In the genomic region with DNA sequence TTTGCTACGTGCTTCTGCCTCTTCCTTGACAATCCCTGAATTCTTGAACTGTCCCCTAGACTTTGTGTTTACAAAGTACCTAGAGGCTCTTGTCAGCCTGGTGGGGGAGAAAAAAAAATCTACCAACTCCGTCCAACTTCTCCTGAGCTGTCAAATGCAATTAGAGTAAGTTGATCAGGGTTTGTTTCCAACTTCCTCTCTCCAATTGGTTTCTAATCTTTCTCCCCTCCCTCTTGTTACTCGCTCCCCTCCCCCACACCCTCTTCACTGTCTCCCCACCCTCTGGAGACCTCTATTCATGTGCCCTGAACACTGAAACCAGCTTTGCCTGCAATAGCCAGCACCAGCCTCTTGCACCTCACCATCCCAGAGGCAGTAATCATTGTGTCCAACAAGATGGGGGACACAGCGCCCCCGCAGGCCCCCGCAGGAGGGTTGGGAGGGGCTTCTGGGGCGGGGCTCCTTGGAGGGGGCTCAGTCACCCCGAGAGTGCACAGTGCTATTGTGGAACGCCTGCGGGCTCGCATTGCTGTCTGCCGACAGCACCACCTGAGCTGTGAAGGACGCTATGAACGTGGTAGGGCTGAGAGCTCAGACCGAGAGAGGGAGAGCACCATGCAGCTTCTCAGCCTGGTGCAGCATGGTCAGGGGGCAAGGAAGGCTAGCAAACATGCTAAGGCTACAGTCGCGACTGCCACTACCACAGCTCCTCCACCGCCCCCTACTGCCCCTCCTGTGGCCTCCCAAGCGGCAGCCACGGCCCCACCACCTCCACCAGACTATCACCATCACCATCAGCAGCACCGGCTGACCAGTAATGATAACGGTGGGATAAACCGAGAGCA, we compare ENCODE assay signal across 7 mouse cellular contexts. TPM values are rescaled to one million over a fixed set of nuclear protein-coding genes. Genes with fewer than 3 reads are reported as not detected.
DNase-seq lines count a peak whose midpoint lies in the region; ATAC-seq and TF ChIP-seq lines count a peak whose summit lies in the region.

A gene (plus strand): TSS at position 290 of the 845 bp plus-strand sequence.

- peak within 1 kb of the TSS; percentile 53 for H3K9ac ChIP-seq in intestine, embryonic 14.5 days (ENCODE audit: low read length)
- H3K9ac ChIP-seq in limb, embryonic 14.5 days (ENCODE audit: low read depth, low read length, severe bottlenecking) = peak within 1 kb of the TSS; percentile 63
- H3K9ac ChIP-seq in midbrain, embryonic 15.5 days = peak within 1 kb of the TSS; percentile 64

- WGBS in intestine, embryonic 14.5 days = under 1% methylated on average over 23 of the region's 23 CpGs
- 0% methylated on average over 23 of the region's 23 CpGs for WGBS in limb, embryonic 14.5 days
- 0% methylated on average over 23 of the region's 23 CpGs for WGBS in midbrain, embryonic 15.5 days

- no peaks in the 10 kb centered on the region for H3K9me3 ChIP-seq in intestine, embryonic 14.5 days (ENCODE audit: control insufficient read depth, low read length)
- no peaks in the 10 kb centered on the region for H3K9me3 ChIP-seq in limb, embryonic 14.5 days (ENCODE audit: control insufficient read depth, low read length)
- H3K9me3 ChIP-seq in midbrain, embryonic 15.5 days = no peaks in the 10 kb centered on the region

- H3K27ac ChIP-seq in intestine, embryonic 14.5 days (ENCODE audit: low read depth) = peak within 1 kb of the TSS; percentile 54
- peak within 1 kb of the TSS; percentile 77 for H3K27ac ChIP-seq in limb, embryonic 14.5 days (replicated peaks; ENCODE audit: low read depth, low read length)
- peak within 1 kb of the TSS; percentile 66 for H3K27ac ChIP-seq in midbrain, embryonic 15.5 days

- no peaks in the 10 kb centered on the region for H3K27me3 ChIP-seq in intestine, embryonic 14.5 days (replicated peaks; ENCODE audit: control insufficient read depth, insufficient read depth, low read length)
- no peaks in the 10 kb centered on the region for H3K27me3 ChIP-seq in limb, embryonic 14.5 days (ENCODE audit: control insufficient read depth, insufficient read depth, low read length)
- H3K27me3 ChIP-seq in midbrain, embryonic 15.5 days (replicated peaks) = no peaks in the 10 kb centered on the region

- ATAC-seq in intestine, embryonic 14.5 days (replicated peaks; ENCODE audit: low FRiP score, low TSS enrichment, low read depth) = peak; percentile 67
- peak; percentile 54 for ATAC-seq in limb, embryonic 14.5 days (ENCODE audit: low FRiP score, low read depth)
- peak; percentile 78 for ATAC-seq in midbrain, embryonic 15.5 days (replicated peaks)

- H3K4me2 ChIP-seq in intestine, embryonic 14.5 days (ENCODE audit: low read length) = peak within 1 kb of the TSS; percentile 98
- peak within 1 kb of the TSS; percentile 96 for H3K4me2 ChIP-seq in limb, embryonic 14.5 days (replicated peaks; ENCODE audit: low read depth, low read length, severe bottlenecking)
- peak within 1 kb of the TSS; percentile 89 for H3K4me2 ChIP-seq in midbrain, embryonic 15.5 days

- H3K36me3 ChIP-seq in intestine, embryonic 14.5 days (ENCODE audit: control insufficient read depth, insufficient read depth, low read length) = no peaks in the 10 kb centered on the region
- no peaks in the 10 kb centered on the region for H3K36me3 ChIP-seq in limb, embryonic 14.5 days (ENCODE audit: control insufficient read depth, insufficient read depth, low read length)
- no peaks in the 10 kb centered on the region for H3K36me3 ChIP-seq in midbrain, embryonic 15.5 days (replicated peaks)

- H3K4me3 ChIP-seq in intestine, embryonic 14.5 days (ENCODE audit: low read depth, low read length) = peak within 1 kb of the TSS; percentile 46
- peak within 1 kb of the TSS; percentile 51 for H3K4me3 ChIP-seq in limb, embryonic 14.5 days (replicated peaks; ENCODE audit: low read length)
- H3K4me3 ChIP-seq in midbrain, embryonic 15.5 days = peak within 1 kb of the TSS; percentile 54

- peak; percentile 60 to 85 for DNase-seq in adrenal gland, adult (ENCODE audit: inconsistent age in 2 of 2, low spot score in 1 of 2)
- DNase-seq in cerebellum, postnatal 25 days = peak; percentile 75 to 78
- peak; percentile 70 for DNase-seq in gastrocnemius, postnatal 25 days
- DNase-seq in intestine, embryonic 14.5 days (ENCODE audit: low spot score) = peak; percentile 82
- peak; percentile 44 for DNase-seq in limb, embryonic 14.5 days (ENCODE audit: low spot score)
- DNase-seq in spleen, postnatal 10 days (ENCODE audit: low spot score in 2 of 2) = peak; percentile 42 to 62

- H3K4me1 ChIP-seq in intestine, embryonic 14.5 days (replicated peaks; ENCODE audit: control insufficient read depth, insufficient read depth, low read length) = peaks cover 20% of the 10 kb centered on the region
- peaks cover 37% of the 10 kb centered on the region for H3K4me1 ChIP-seq in limb, embryonic 14.5 days (ENCODE audit: control insufficient read depth, insufficient read depth, low read length)
- peaks cover 59% of the 10 kb centered on the region for H3K4me1 ChIP-seq in midbrain, embryonic 15.5 days

- no peak for TF ChIP-seq POLR2A in limb, embryonic 14.5 days (IDR thresholded peaks at IDR 0.05; ENCODE audit: borderline replicate concordance, extremely low read depth, insufficient read depth, insufficient read length)

RNA-seq across cellular contexts. Expression of the gene that starts here (rescaled TPM):
- 1 to 10 TPM; 2.1 to 3.2 TPM for total RNA-seq in gastrocnemius, postnatal 25 days (2021)
- 6.3 and 6.5 TPM in 2 replicates for polyA plus RNA-seq in intestine, embryonic 14.5 days (2014; fragmentation: Nextera tagmentation; extraction: Ambion mirVana)
- 9.9 and 11.4 TPM in 2 replicates for polyA plus RNA-seq in limb, embryonic 14.5 days (2012; rRNA removed)
- 10.7 and 12.2 TPM in 2 replicates for polyA plus RNA-seq in limb, embryonic 14.5 days (2014; fragmentation: Nextera tagmentation; extraction: Ambion mirVana)
- 10.0 and 11.0 TPM in 2 replicates for polyA plus RNA-seq in midbrain, embryonic 15.5 days (2015; fragmentation: Nextera tagmentation; extraction: Ambion mirVana)

Comparison
In these comparisons a context has a peak if more than half of its experiments do, and no peak if none do; other contexts are left out.
1. Peak in every context shown above with its lines: DNase-seq, ATAC-seq, H3K4me3 ChIP-seq and H3K27ac ChIP-seq.